Mouse (Mus musculus) midbrain, postnatal 0 days (tissue): ENCODE data around the gene Magi2. TPM values are rescaled to one million over a fixed set of nuclear protein-coding genes. Genes with fewer than 3 reads are reported as not detected.

Experiments
- ATAC-seq: fragments of 200-750 bp; cut with Nextera tagmentation; 2 replicates; pipeline ENCODE4 v1.8.0; 2017; ENCODE audit warnings: moderate number of reproducible peaks, mild to moderate bottlenecking, moderate TSS enrichment, moderate library complexity; ENCODE audit not compliant: low FRiP score
- DNase-seq: peaks from one replicate; pipeline ENCODE4 v3.0.0-alpha.2; 2015; ENCODE audit warnings: low spot score
- H3K27ac ChIP-seq: fragments of 300-500 bp; sonication (generic); 2 replicates; pipeline ENCODE4 v1.5.1; 2014; ENCODE audit warnings: low read depth, mild to moderate bottlenecking, low read length, mixed read lengths
- H3K27me3 ChIP-seq: fragments of 300-500 bp; sonication (generic); 2 replicates; pipeline ENCODE4 v1.6.1; 2014; ENCODE audit warnings: low read length, control low read depth, mixed read lengths; ENCODE audit not compliant: insufficient read depth
- H3K36me3 ChIP-seq: fragments of 300-500 bp; sonication (generic); 2 replicates; pipeline ENCODE4 v1.6.1; 2014; ENCODE audit warnings: low read length, control low read depth, mixed read lengths; ENCODE audit not compliant: insufficient read depth
- H3K4me1 ChIP-seq: fragments of 300-500 bp; sonication (generic); 2 replicates; pipeline ENCODE4 v1.6.1; 2014; ENCODE audit warnings: mild to moderate bottlenecking, control low read depth, antibody characterized with exemption, low read length, mixed read lengths; ENCODE audit not compliant: insufficient read depth
- H3K4me2 ChIP-seq: fragments of 300-500 bp; sonication (generic); 2 replicates; pipeline ENCODE4 v1.6.1; 2014; ENCODE audit warnings: low read depth, mild to moderate bottlenecking, low read length, mixed read lengths; ENCODE audit not compliant: poor library complexity, severe bottlenecking
- H3K4me3 ChIP-seq: fragments of 300-500 bp; sonication (generic); 2 replicates; pipeline ENCODE4 v1.5.1; 2014; ENCODE audit warnings: low read depth, mild to moderate bottlenecking, low read length, moderate library complexity
- H3K9ac ChIP-seq: fragments of 300-500 bp; sonication (generic); replicated peaks from 2 replicates; pipeline ENCODE4 v1.6.1; 2014; ENCODE audit warnings: mild to moderate bottlenecking, low read length, moderate library complexity, mixed read lengths; ENCODE audit not compliant: poor library complexity, severe bottlenecking
- H3K9me3 ChIP-seq: fragments of 300-500 bp; sonication (generic); 2 replicates; pipeline ENCODE4 v1.6.1; 2016; ENCODE audit warnings: low read length, control low read depth
- CTCF ChIP-seq: IDR thresholded peaks from 2 replicates; pipeline ENCODE4 v1.5.1; 2016; ENCODE audit warnings: antibody characterized with exemption, mild to moderate bottlenecking
- WGBS: fragments of 180-500 bp; shearing (Covaris S2); extraction: QIAGEN DNeasy Blood & Tissue Kit; methylation state at CpG from one replicate; pipeline ENCODE4 v1.1.7; 2014; 5-methylcytosine and 5-hydroxymethylcytosine counted together
- polyA plus RNA-seq: library from polyadenylated mRNA; unstranded; fragments of >200 nt; fragmentation: Nextera tagmentation; extraction: Ambion mirVana; gene quantifications from 2 replicates; pipeline ENCODE4 v1.2.1, GENCODE M21; 2015
- total RNA-seq: library from RNA; depleted of rRNA; stranded (reverse); fragments of >200 nt; gene quantifications from 2 replicates; pipeline ENCODE4 v1.2.3, GENCODE M21; 2014

The Magi2 gene
- total and polyA plus RNA-seq, 2 experiments from 2014 or later = 20.0 to 59.3 TPM

DNA sequence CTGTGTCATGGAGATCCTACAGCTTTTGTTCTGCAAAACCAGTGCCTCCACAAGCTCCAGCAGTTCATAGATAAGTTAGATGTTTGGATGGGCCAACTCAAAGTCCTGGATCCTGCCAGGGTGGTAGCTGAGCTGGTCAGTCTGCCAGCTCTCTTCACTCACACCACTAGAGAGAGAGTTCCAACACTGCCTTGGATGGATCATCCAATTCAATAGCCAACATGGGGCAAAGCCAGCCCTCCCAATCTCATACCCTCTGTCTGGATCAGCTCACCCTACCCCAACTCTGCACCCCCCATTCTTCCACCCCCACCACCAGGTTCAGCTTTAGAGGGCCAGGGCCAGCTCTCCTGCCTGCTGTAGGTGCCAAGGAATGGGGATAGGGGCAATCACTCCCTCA is 235.7 kb downstream of the Magi2 start:
- H3K27ac ChIP-seq = no peak overlapping the region
- H3K36me3 ChIP-seq = no peaks in the 10 kb centered on the region
- H3K4me1 ChIP-seq = no peaks in the 10 kb centered on the region
- no peak overlapping the region for H3K4me3 ChIP-seq
- TF ChIP-seq CTCF = no peak
- no peak for ATAC-seq
- no peaks in the 10 kb centered on the region for H3K9me3 ChIP-seq
- no peaks in the 10 kb centered on the region for H3K27me3 ChIP-seq
- no peak overlapping the region for H3K9ac ChIP-seq
- H3K4me2 ChIP-seq = no peak overlapping the region
- DNase-seq = no peak

- Histone ChIP-seq H3K4me3 (no peak overlapping the region), H3K9me3 (no peaks in the 10 kb centered on the region), H3K9ac (no peak overlapping the region), H3K27ac (no peak overlapping the region), H3K4me2 (no peak overlapping the region), H3K27me3 (no peaks in the 10 kb centered on the region), H3K4me1 (no peaks in the 10 kb centered on the region), H3K36me3 (no peaks in the 10 kb centered on the region)
- DNase-seq (peak; percentile 42), ATAC-seq (no peak)
- WGBS = 55% methylated on average over 2 of the region's 2 CpGs
- no peak for TF ChIP-seq CTCF
These were observed 238.5 kb downstream of the Magi2 start for GRCm38 (mm10) chr5:19465383-19465782.

GRCm38 (mm10) chr5:19472851-19473439 is 246.1 kb downstream of the Magi2 start:
- Histone ChIP-seq H3K4me2 (no peak overlapping the region), H3K9ac (no peak overlapping the region), H3K4me3 (no peak overlapping the region), H3K36me3 (no peaks in the 10 kb centered on the region), H3K27ac (no peak overlapping the region), H3K9me3 (no peaks in the 10 kb centered on the region), H3K4me1 (no peaks in the 10 kb centered on the region), H3K27me3 (no peaks in the 10 kb centered on the region)
- ATAC-seq = no peak
- DNase-seq = no peak
- 80% methylated on average over 4 of the region's 4 CpGs for WGBS
- TF ChIP-seq CTCF = no peak

DNA sequence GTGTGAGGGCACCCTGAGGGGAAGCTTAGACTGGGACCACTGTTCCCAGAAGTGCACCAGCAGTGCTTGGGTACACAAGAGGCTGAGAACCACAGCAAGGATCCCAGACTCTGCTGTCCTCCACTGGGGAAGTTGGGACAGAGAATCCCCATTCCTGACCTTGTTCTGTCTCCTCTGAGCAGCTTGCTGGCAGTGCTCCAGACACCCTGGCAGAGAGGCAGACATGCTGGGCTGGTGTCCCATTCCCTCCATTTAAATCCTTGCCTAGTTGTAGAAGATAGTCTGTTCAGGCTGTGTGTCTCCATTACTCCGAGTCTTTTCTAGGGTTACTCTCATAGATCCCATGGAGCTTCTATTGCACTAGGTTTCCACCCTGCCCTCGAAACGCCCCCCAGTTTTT is 256.1 kb downstream of the Magi2 start:
- 0 out of 2 replicates have a peak, but pooled peaks have one; percentile 23 for ATAC-seq
- no peak for TF ChIP-seq CTCF
- no peaks in the 10 kb centered on the region for H3K9me3 ChIP-seq
- H3K9ac ChIP-seq = no peak overlapping the region
- no peak overlapping the region for H3K4me3 ChIP-seq
- no peaks in the 10 kb centered on the region for H3K4me1 ChIP-seq
- no peaks in the 10 kb centered on the region for H3K27me3 ChIP-seq
- H3K4me2 ChIP-seq = no peak overlapping the region
- 86% methylated on average over 3 of the region's 3 CpGs for WGBS
- H3K27ac ChIP-seq = no peak overlapping the region
- no peaks in the 10 kb centered on the region for H3K36me3 ChIP-seq
- DNase-seq = peak; percentile 28

- ATAC-seq = no peak
- Histone ChIP-seq H3K4me3 (no peak overlapping the region), H3K9me3 (no peaks in the 10 kb centered on the region), H3K36me3 (no peaks in the 10 kb centered on the region), H3K9ac (no peak overlapping the region), H3K4me1 (no peaks in the 10 kb centered on the region), H3K27ac (no peak overlapping the region), H3K27me3 (no peaks in the 10 kb centered on the region), H3K4me2 (no peak overlapping the region)
- no peak for TF ChIP-seq CTCF
- DNase-seq = no peak
- WGBS = 10% methylated on average over 7 of the region's 7 CpGs
These were observed 261.1 kb downstream of the Magi2 start for GRCm38 (mm10) chr5:19487947-19488346.

DNA sequence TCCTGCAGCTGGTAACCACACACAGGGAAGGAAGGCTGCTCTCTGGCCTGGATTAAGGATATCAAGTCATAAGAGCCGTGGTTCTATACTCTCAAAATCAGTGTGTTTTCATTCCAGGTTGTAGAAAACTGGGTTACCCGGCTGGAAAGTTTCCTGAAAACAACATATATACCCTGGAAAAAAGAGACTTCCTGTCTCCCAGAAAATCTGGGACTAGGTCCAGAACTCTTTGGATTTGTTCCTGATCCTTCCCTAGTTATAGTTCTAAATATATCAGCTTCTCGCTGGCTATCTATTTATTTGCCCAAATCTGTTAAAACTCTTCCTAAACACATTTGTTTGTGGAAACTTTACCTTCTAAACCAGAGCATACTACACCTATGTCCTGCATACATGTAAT is 274.2 kb downstream of the Magi2 start:
- H3K4me3 ChIP-seq = no peak overlapping the region
- H3K9ac ChIP-seq = no peak overlapping the region
- H3K9me3 ChIP-seq = no peaks in the 10 kb centered on the region
- no peaks in the 10 kb centered on the region for H3K36me3 ChIP-seq
- TF ChIP-seq CTCF = no peak
- DNase-seq = no peak
- H3K27me3 ChIP-seq = no peaks in the 10 kb centered on the region
- H3K4me2 ChIP-seq = no peak overlapping the region
- ATAC-seq = no peak
- no peaks in the 10 kb centered on the region for H3K4me1 ChIP-seq
- 80% methylated on average over 3 of the region's 3 CpGs for whole genome bisulfite sequencing
- H3K27ac ChIP-seq = no peak overlapping the region
